Mouse (Mus musculus): ENCODE measurements around the gene Rufy3.

Rufy3 gene

DNA sequence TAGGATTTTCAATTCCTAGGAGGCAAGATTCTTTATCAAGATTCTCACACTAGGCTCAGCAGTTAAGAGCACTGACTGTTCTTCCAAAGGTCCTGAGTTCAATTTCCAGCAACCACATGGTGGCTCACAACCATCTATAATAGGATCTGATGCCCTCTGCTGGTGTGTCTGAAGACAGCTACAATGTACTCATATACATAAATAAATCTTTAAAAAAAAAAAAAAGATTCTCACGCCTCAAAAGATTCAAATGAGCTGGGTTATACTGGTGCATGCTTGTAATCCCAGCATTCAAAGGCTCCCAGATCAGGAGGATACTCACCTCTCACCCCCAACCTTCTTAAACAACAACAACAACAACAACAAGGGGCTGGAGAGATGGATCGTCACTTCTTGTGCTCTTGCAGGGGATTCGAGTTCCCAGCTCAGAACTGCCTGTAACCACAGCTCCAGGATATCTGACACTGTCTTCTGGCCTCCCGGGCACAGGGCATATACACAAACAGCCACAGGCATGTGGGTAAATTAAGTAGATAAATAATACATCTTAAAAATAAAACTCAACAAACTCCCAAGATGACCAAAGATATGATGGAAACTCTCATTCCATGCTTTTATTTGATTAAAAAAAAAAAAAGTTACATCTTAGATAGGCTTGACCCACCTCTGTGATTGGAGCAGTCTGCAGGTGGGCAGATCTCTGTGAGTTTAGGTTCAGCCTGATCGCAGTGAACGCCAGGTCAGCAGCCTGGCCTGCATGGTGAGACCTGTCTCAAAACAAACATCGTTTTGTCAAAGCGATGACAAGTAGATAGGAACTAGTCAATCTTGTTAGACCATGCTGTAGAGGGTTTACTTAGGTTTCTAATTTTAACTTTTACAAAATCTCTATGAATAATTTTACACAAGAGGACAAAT is 1.7 kb upstream of the Rufy3 start:
- Histone ChIP-seq H3K27me3 (ENCODE audit: control insufficient read depth, insufficient read depth, low read length, poor library complexity, severe bottlenecking) (no peaks in the 10 kb centered on the region), H3K36me3 (ENCODE audit: control insufficient read depth, insufficient read depth, low read length, poor library complexity, severe bottlenecking) (no peaks in the 10 kb centered on the region)
- DNase-seq (ENCODE audit: low read depth, low spot score): no peak

DNA sequence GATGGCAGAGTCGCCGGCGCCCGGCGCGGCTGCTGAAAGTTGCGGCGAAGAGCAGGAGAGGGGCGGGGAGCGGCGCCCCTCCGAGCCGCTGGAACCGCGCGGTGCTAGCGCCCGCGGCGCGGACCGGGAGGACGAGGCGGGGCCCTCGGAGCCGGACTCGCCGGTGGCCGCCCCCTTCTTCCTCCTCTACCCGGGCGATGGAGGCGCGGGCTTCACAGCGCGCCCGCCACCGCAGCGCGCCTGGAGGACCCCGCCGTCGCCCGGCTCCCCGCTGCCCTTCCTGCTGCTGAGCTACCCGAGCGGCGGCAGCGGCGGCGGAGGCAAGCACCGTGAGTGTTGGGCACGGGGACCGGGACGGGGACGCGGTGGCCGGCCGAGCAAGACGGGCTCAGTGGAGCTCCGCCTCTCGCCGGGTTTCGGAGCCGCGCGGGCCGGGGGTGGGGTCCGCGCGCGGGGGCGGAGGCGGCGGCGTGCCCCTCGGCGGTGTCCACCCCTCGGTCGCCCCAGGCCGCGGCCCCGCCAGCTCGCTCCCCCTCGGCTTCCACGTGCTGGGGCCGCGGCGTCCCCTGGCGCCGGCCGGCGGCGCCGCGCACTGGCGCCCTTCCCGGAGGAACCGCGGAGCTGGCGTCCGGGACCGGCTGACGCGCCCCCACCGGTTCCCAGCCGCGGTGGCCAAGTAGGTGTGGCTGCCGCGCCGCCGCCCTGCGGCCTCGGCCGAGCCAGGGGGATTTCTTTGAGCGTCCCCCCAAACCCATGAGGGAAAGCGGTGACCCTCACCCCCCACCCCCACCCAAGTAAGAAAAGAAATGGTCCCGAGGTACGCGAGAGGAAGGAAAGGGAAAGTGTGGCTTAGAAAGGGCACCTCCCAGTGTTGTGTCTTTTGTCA is 551 bp downstream of the Rufy3 start:
- DNase-seq (ENCODE audit: low read depth, low spot score): peak; percentile 43
- no peaks in the 10 kb centered on the region for H3K27me3 ChIP-seq (ENCODE audit: control insufficient read depth, insufficient read depth, low read length, poor library complexity, severe bottlenecking)
- no peaks in the 10 kb centered on the region for H3K36me3 ChIP-seq (ENCODE audit: control insufficient read depth, insufficient read depth, low read length, poor library complexity, severe bottlenecking)

DNA sequence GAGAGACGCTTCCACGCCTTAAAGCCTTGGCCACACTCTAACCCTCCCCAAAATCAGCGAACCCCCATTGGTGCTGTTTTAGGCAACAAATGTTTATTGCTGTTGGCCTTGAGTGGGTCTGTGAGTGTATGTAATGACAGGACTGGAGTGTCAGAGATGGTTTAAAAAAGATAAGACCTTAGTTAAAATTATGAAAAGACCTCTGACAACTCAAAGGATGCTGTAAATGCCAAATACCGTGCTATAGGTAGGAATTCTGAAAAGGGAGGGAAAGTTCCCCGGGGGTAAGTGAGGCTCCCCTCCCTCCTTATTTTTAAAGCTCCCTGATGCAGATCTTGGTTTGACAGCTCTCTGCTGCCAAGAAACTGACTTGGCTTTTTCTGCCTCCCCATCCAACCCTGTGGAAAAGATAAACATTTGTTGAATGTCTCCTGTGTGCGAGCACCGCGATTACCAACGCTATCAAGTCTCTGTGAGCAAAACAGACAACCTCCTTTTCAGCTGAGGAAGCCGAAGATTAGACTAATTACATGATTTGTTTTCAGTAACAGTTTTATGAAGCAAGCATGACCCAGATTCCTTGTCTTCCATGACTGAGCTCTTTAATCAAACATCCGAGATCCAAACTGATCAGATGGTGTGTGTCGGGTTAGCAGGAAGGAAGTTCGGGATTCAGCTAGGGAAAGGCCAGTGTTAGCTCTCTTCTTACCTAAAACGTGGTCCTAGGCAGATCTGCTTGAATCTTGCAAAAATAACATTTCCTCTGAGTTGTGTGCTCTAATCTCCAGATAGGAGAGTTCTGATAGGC is 1.4 kb downstream of the Rufy3 start:
- Histone ChIP-seq H3K27me3 (ENCODE audit: control insufficient read depth, insufficient read depth, low read length, poor library complexity, severe bottlenecking) (no peaks in the 10 kb centered on the region), H3K36me3 (ENCODE audit: control insufficient read depth, insufficient read depth, low read length, poor library complexity, severe bottlenecking) (no peaks in the 10 kb centered on the region)
- DNase-seq (ENCODE audit: low read depth, low spot score): peak; percentile 38

DNA sequence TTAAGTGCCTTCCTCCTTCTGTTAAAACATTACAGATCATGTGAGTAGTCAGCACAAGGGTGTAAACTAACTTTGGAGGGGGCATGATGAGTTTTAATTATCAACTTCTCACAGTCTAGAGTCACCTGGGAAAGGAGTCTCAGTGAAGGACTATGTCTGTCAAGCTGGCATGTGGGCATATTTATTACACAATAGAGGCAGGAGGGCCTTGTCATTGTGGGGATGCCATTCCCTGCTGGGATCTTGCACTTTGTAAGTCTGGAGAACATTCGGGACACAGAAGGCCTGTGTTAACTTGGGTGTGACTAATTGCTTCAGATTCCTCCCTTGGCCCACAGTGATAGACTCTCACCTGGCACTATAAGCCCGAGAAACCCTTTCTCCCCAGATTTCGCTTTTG is 4.7 kb downstream of the Rufy3 start:
- DNase-seq (ENCODE audit: low read depth, low spot score): no peak
- no peaks in the 10 kb centered on the region for H3K27me3 ChIP-seq (ENCODE audit: control insufficient read depth, insufficient read depth, low read length, poor library complexity, severe bottlenecking)

DNA sequence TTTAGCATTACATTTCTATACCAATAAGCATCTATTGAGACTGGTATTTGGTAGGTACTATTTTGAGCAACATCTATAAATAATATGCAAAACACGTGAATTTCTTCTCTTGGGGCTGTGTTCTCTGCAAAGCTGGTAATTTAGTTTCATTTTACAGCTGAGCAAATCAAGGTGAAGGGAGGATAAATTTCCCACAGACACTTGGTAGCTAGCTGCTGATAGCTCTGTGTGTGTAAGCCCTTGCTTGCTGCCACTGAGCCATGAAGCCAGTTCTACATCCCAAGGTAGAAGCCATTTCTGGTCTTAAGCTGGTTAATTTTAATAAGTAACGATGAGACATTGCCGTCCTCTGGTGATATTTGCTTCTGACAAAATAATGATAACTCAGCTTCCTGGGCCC is 10.0 kb downstream of the Rufy3 start:
- no peaks in the 10 kb centered on the region for H3K36me3 ChIP-seq (ENCODE audit: control insufficient read depth, insufficient read depth, low read length, poor library complexity, severe bottlenecking)
- DNase-seq (ENCODE audit: low read depth, low spot score): peak; percentile 31
- H3K27me3 ChIP-seq (ENCODE audit: control insufficient read depth, insufficient read depth, low read length, poor library complexity, severe bottlenecking): no peaks in the 10 kb centered on the region

More for the DNA sequence above, 4.7 kb downstream of the Rufy3 start:
- no peaks in the 10 kb centered on the region for H3K36me3 ChIP-seq (ENCODE audit: control insufficient read depth, insufficient read depth, low read length, poor library complexity, severe bottlenecking)

DNA sequence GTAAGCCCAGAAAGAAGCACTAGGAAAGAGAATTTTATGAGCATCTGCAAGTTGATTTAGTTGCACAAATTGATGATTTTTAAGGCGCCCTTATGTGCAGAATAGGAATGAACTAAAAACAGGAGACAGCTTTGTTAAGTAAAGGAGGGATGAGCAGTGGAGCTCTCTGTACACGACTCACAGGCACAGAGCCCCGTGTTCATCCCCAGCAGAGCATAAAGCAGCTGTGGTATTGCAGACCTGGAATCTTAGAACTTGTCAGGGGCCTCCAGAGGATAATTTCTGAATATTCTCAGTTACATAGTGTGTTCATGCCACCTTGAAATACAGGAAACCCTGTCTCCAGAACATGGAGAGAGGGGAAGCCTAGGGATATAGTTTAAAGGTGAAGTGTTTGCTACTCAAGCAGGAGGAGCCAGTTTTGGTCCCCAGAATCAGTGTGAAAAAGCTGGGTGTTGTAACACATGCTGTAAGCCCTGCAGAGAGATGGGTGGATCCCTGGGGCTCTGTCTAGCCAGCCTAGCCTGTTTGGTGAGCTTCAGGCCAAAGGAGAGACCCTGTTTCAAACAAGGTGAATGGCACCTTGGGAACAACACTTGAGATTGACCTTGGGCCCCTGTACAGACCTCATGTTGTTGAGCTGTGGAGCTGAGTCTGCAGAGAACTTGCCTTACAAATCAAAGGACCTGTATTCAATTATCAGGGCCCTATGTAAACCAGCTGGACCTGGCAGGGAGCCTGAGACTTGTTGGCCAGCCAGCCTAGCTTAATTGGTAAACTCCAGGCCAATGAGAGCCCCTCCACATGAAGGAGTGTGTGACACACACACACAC is 10.9 kb downstream of the Rufy3 start:
- no peak for DNase-seq (ENCODE audit: low read depth, low spot score)
- H3K27me3 ChIP-seq (ENCODE audit: control insufficient read depth, insufficient read depth, low read length, poor library complexity, severe bottlenecking): no peaks in the 10 kb centered on the region

DNA sequence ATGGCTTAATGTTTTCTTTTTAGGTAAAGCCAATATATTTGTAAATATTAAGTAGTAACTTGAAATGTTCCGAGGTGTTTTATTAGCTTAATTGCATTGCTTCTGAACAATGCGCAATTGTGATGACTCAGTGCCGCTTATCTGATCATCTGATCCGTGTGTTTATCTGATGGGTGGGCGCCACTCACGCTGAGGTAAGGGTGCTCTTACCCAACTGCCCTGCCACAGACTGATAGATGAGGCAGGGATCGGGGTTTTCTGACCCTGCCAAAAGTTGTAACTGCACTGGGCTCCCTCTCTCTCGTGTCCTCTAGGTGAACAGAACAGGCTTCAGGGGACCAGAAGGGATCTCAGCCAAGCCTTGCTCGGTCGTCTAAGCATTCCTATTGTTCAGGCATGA is 15.8 kb downstream of the Rufy3 start:
- H3K36me3 ChIP-seq (ENCODE audit: control insufficient read depth, insufficient read depth, low read length, poor library complexity, severe bottlenecking): no peaks in the 10 kb centered on the region
- no peak for DNase-seq (ENCODE audit: low read depth, low spot score)
- H3K27me3 ChIP-seq (ENCODE audit: control insufficient read depth, insufficient read depth, low read length, poor library complexity, severe bottlenecking): no peaks in the 10 kb centered on the region

More for the DNA sequence above, 10.9 kb downstream of the Rufy3 start:
- no peaks in the 10 kb centered on the region for H3K36me3 ChIP-seq (ENCODE audit: control insufficient read depth, insufficient read depth, low read length, poor library complexity, severe bottlenecking)

DNA sequence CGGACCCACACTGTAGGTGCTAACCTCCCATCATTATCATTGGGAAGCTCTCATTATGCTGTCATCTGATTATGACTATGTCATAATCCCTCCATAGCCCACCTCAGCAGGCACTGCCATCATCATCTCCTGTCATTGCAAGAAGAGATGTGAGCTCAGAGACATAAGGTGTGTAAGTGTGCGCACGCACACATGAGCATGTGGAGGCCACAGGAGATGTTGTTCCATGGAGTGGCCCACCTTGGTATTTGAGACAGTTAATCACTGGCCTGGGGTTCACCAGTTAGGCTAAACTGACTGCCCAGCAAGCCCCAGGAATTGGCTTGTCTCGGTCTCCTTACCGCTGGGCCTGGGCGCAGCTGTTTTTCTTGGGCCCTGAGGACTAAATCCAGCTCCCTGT is 16.5 kb downstream of the Rufy3 start:
- DNase-seq (ENCODE audit: low read depth, low spot score): no peak
- H3K36me3 ChIP-seq (ENCODE audit: control insufficient read depth, insufficient read depth, low read length, poor library complexity, severe bottlenecking): no peaks in the 10 kb centered on the region
- H3K27me3 ChIP-seq (ENCODE audit: control insufficient read depth, insufficient read depth, low read length, poor library complexity, severe bottlenecking): no peaks in the 10 kb centered on the region

DNA sequence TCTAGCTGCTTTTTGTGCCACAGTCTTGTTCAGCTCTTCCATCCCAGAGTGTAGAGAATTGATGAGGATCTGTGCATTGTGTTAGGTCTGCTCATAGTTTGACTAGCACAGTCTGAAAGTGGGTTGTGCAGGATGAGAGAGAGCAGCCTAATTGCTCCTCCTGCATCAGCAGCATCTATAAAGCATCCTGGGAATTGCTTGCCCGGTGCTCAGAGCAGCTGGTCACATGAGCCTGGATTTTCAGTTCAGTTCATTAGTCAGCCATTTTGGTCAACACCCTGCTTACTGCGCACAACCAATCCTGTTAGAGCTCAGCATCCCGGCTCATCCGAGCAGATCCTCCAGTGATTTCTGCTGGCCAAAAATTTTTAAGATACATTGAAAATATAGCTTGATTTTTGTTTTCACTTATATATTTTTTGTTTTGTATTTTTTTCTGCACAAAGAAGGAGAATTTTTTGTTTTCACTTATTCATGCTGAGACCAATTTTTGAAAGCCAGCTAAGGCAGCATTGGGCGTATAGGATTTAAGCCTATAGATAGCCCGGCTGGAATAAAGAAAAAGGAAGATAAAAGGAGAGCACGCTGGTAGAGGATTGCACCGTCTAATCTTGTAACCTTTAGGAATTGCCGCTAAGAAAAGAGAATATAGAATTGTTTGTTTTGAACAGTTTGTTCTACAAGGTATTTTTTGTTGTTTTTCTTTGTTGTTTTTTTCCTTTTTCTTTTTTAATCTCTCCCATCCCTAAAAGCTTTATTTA is 18.6 kb downstream of the Rufy3 start:
- H3K27me3 ChIP-seq (ENCODE audit: control insufficient read depth, insufficient read depth, low read length, poor library complexity, severe bottlenecking): no peaks in the 10 kb centered on the region
- H3K36me3 ChIP-seq (ENCODE audit: control insufficient read depth, insufficient read depth, low read length, poor library complexity, severe bottlenecking): no peaks in the 10 kb centered on the region
- DNase-seq (ENCODE audit: low read depth, low spot score): no peak

DNA sequence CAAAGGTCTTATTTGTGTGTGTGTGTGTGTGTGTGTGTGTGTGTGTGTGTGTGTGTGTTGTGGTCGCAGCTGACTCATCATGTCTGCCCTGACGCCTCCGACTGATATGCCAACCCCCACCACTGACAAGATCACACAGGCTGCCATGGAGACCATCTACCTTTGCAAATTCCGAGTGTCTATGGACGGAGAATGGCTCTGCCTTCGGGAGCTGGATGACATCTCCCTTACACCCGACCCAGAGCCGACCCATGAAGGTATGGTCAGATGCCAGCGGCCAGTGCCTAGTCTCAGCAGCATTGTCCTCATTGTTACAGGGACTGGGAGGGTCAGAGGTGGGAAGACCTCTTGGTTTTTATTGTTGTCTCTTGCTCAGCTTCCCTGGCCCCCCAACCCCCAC is 19.2 kb downstream of the Rufy3 start:
- no peak for DNase-seq (ENCODE audit: low read depth, low spot score)
- Histone ChIP-seq H3K36me3 (ENCODE audit: control insufficient read depth, insufficient read depth, low read length, poor library complexity, severe bottlenecking) (no peaks in the 10 kb centered on the region), H3K27me3 (ENCODE audit: control insufficient read depth, insufficient read depth, low read length, poor library complexity, severe bottlenecking) (no peaks in the 10 kb centered on the region)

DNA sequence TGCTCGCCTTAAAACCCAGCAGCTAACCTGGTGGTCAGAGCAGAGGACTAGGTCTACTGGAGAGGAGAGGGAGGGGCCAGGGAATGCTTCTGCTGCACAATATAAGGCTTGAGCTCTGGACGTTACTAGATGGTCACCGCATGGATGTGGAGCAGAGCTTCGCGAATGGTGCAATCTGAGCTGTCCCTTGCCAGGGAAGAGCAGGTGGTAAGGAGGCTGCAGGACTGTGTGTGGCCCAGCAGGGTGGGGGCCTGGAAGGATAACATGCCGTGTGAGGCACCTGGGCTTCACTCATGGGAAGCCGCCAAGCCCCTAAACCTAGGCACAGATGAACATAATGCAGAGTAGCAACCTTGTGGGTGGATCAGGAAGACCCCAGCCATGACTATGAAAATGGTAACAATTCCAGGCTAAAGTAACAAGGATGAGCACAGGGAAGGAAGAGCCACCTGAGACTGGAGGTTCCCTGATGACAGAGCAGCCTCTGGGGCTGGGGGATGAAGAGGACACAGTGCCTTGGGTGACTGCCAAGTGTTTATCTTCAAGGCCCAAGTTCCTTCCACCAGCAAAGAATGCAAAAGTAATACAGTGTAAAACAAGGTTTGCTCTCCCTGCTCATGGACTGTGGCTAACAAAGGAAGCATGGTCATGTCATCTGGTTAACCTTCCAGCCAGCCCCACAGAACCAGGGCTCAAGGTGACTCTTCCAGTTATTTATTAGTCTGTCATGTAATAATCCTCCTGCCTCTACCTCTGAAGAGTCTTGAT is 21.8 kb downstream of the Rufy3 start:
- H3K27me3 ChIP-seq (ENCODE audit: control insufficient read depth, insufficient read depth, low read length, poor library complexity, severe bottlenecking): no peaks in the 10 kb centered on the region
- no peaks in the 10 kb centered on the region for H3K36me3 ChIP-seq (ENCODE audit: control insufficient read depth, insufficient read depth, low read length, poor library complexity, severe bottlenecking)
- no peak for DNase-seq (ENCODE audit: low read depth, low spot score)

DNA sequence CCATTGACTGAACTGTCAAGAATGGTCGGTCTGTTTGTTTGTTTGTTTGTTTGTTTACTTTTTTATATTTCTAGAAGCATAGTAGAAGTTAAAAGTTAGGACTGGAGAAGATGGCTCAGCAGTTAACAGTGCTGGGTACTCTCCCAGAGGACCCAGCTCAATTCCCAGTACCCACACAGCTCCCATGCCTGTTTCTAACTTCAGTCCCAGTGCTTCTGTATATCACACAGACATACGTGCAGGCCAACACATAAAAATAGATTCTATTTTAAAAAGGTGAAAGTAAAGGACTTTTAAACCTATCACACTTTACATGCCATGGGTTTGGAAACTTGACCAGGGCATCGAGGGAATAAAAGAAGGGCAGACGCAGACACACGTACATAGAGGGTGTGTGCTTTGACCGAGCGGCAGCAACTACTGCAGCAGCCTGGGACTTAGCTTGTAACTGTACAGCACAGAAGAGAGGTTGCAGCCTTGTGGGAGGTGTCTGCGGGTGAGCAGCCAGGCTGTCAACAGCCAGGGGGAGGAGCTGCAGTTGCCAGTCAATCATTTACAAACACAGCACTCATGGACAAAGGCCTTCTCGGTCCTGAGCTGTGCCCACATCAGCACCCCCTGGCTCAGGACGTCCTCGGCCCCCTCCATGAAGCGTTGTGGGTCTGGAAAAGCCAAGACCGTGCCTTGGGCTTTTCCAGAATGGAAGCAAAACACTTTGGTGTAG is 22.5 kb downstream of the Rufy3 start:
- no peaks in the 10 kb centered on the region for H3K27me3 ChIP-seq (ENCODE audit: control insufficient read depth, insufficient read depth, low read length, poor library complexity, severe bottlenecking)
- no peak for DNase-seq (ENCODE audit: low read depth, low spot score)
- H3K36me3 ChIP-seq (ENCODE audit: control insufficient read depth, insufficient read depth, low read length, poor library complexity, severe bottlenecking): no peaks in the 10 kb centered on the region

Measured in splenic B cell, adult 2 months (primary cell).